Mouse (Mus musculus) MEL (cell line): Measurements from ENCODE around the gene Adam30. TPM values are rescaled to one million over a fixed set of nuclear protein-coding genes. Genes with fewer than 3 reads are reported as not detected.

ENCODE experiments used
- DNase-seq: peaks from one replicate; pipeline ENCODE4 v3.0.0; 2011; ENCODE audit warnings: low read depth, low spot score
- H3K27ac ChIP-seq: 2 replicates; pipeline ENCODE4 v1.5.1; 2012; ENCODE audit warnings: low read depth, mild to moderate bottlenecking, control low read depth, low read length, moderate library complexity; ENCODE audit not compliant: control insufficient read depth
- H3K27me3 ChIP-seq, 2 experiments: fragments of 150-350 bp in 1 of 2; sonication (generic) in 1 of 2; 2 replicates each; pipeline ENCODE4 v1.6.1; 2012; ENCODE audit warnings: low read length in 2 of 2, mild to moderate bottlenecking in 2 of 2, improper control_type of control experiment in 1 of 2, moderate library complexity in 1 of 2; ENCODE audit not compliant: insufficient read depth in 2 of 2, control insufficient read depth in 1 of 2
- H3K36me3 ChIP-seq, 2 experiments: 2 replicates each; pipeline ENCODE4 v1.6.1; 2012 to 2014; ENCODE audit warnings: low read length in 2 of 2, improper control_type of control experiment in 1 of 2, inconsistent platforms in 1 of 2, mild to moderate bottlenecking in 1 of 2; ENCODE audit not compliant: insufficient read depth in 2 of 2, control insufficient read depth in 1 of 2
- H3K4me1 ChIP-seq, 2 experiments: fragments of 150-350 bp in 1 of 2; sonication (generic) in 1 of 2; 2 replicates each; pipeline ENCODE4 v1.6.1; 2012; ENCODE audit warnings: low read length in 2 of 2, improper control_type of control experiment in 1 of 2, mild to moderate bottlenecking in 1 of 2; ENCODE audit not compliant: insufficient read depth in 2 of 2, control insufficient read depth in 1 of 2
- H3K4me3 ChIP-seq, 2 experiments: fragments of 150-350 bp in 1 of 2; sonication (generic) in 1 of 2; 2 replicates each; pipeline ENCODE4 v1.5.1; 2012; ENCODE audit warnings: low read depth in 2 of 2, low read length in 2 of 2, mild to moderate bottlenecking in 2 of 2, moderate library complexity in 2 of 2, control low read depth in 1 of 2, improper control_type of control experiment in 1 of 2; ENCODE audit not compliant: control insufficient read depth in 1 of 2, insufficient read depth in 1 of 2
- H3K79me2 ChIP-seq: 2 replicates; pipeline ENCODE4 v1.6.1; 2012; ENCODE audit warnings: mild to moderate bottlenecking, low read length, moderate library complexity; ENCODE audit not compliant: control insufficient read depth, poor library complexity, insufficient read depth
- H3K9ac ChIP-seq: 2 replicates; pipeline ENCODE4 v1.6.1; 2012; ENCODE audit warnings: low read depth, mild to moderate bottlenecking, control low read depth, low read length, moderate library complexity; ENCODE audit not compliant: control insufficient read depth, poor library complexity, severe bottlenecking
- H3K9me3 ChIP-seq: fragments of 150-350 bp; sonication (generic); replicated peaks from 2 replicates; pipeline ENCODE4 v1.6.1; 2012; ENCODE audit warnings: mild to moderate bottlenecking, low read length, improper control_type of control experiment, moderate library complexity; ENCODE audit not compliant: insufficient read depth
- BHLHE40 ChIP-seq: IDR thresholded peaks from 2 replicates; pipeline ENCODE4 v1.6.1; 2012; ENCODE audit warnings: low read depth, mild to moderate bottlenecking, inconsistent platforms, low read length, improper control_type of control experiment, borderline replicate concordance
- CHD1 ChIP-seq: IDR thresholded peaks from 2 replicates; pipeline ENCODE4 v1.6.1; 2012; ENCODE audit warnings: low read depth, mild to moderate bottlenecking, inconsistent platforms, low read length, improper control_type of control experiment
- CHD2 ChIP-seq: IDR thresholded peaks from 2 replicates; pipeline ENCODE4 v1.6.1; 2011; ENCODE audit warnings: low read length, improper control_type of control experiment
- ELF1 ChIP-seq: IDR thresholded peaks from 2 replicates; pipeline ENCODE4 v1.6.1; 2014; ENCODE audit warnings: low read depth, mild to moderate bottlenecking, inconsistent platforms, low read length, improper control_type of control experiment, moderate library complexity
- EP300 ChIP-seq, 2 experiments: IDR thresholded peaks; 2 replicates each; pipeline ENCODE4 v1.6.1; 2011; ENCODE audit warnings: improper control_type of control experiment in 2 of 2, low read length in 2 of 2, low read depth in 1 of 2, mild to moderate bottlenecking in 1 of 2
- ETS1 ChIP-seq: IDR thresholded peaks from 2 replicates; pipeline ENCODE4 v1.6.1; 2012; ENCODE audit warnings: low read depth, mild to moderate bottlenecking, inconsistent platforms, low read length, improper control_type of control experiment, moderate library complexity
- GATA1 ChIP-seq: IDR thresholded peaks from 2 replicates; pipeline ENCODE4 v1.6.1; 2011; ENCODE audit warnings: low read depth, low read length, improper control_type of control experiment
- HCFC1 ChIP-seq: IDR thresholded peaks from 2 replicates; pipeline ENCODE4 v1.6.1; 2012; ENCODE audit warnings: low read depth, mild to moderate bottlenecking, inconsistent platforms, low read length, improper control_type of control experiment, moderate library complexity
- KAT2A ChIP-seq: conservative IDR thresholded peaks from 2 replicates; pipeline ENCODE4 v1.6.1; 2012; ENCODE audit warnings: low read depth, low read length, improper control_type of control experiment, inconsistent platforms
- MAX ChIP-seq: IDR thresholded peaks from 2 replicates; pipeline ENCODE4 v1.6.1; 2011; ENCODE audit warnings: low read length, improper control_type of control experiment
- MXI1 ChIP-seq: IDR thresholded peaks from 2 replicates; pipeline ENCODE4 v1.6.1; 2011; ENCODE audit warnings: mild to moderate bottlenecking, low read depth, low read length, improper control_type of control experiment
- NELFE ChIP-seq: IDR thresholded peaks from 2 replicates; pipeline ENCODE4 v1.6.1; 2011; ENCODE audit warnings: low read depth, low read length, improper control_type of control experiment
- POLR2A ChIP-seq, 2 experiments: IDR thresholded peaks; 2 replicates each; pipeline ENCODE4 v1.6.1; 2011 to 2012; ENCODE audit warnings: low read length in 2 of 2, mild to moderate bottlenecking in 2 of 2, control low read depth in 1 of 2, improper control_type of control experiment in 1 of 2, low read depth in 1 of 2, moderate library complexity in 1 of 2; ENCODE audit not compliant: control insufficient read depth in 1 of 2, insufficient read depth in 1 of 2, poor library complexity in 1 of 2
- POLR2AphosphoS2 ChIP-seq: IDR thresholded peaks from 2 replicates; pipeline ENCODE4 v1.6.1; 2011; ENCODE audit warnings: low read length, improper control_type of control experiment
- SIN3A ChIP-seq: IDR thresholded peaks from 2 replicates; pipeline ENCODE4 v1.6.1; 2012; ENCODE audit warnings: low read length, improper control_type of control experiment, inconsistent platforms
- SMC3 ChIP-seq: IDR thresholded peaks from 2 replicates; pipeline ENCODE4 v1.6.1; 2011; ENCODE audit warnings: low read depth, low read length, improper control_type of control experiment
- TBP ChIP-seq: IDR thresholded peaks from 2 replicates; pipeline ENCODE4 v1.8.0; 2011; ENCODE audit warnings: low read depth, low read length, improper control_type of control experiment
- TCF12 ChIP-seq: IDR thresholded peaks from 2 replicates; pipeline ENCODE4 v1.6.1; 2014; ENCODE audit warnings: low read depth, mild to moderate bottlenecking, inconsistent platforms, low read length, improper control_type of control experiment, moderate library complexity
- UBTF ChIP-seq: IDR thresholded peaks from 2 replicates; pipeline ENCODE4 v1.6.1; 2012; ENCODE audit warnings: low read depth, mild to moderate bottlenecking, inconsistent platforms, low read length, improper control_type of control experiment, moderate library complexity, borderline replicate concordance; ENCODE audit not compliant: insufficient read depth
- ZKSCAN1 ChIP-seq: IDR thresholded peaks from 2 replicates; pipeline ENCODE4 v1.6.1; 2012; ENCODE audit warnings: low read depth, mild to moderate bottlenecking, inconsistent platforms, low read length, improper control_type of control experiment, moderate library complexity
- ZNF384 ChIP-seq: IDR thresholded peaks from 2 replicates; pipeline ENCODE4 v1.6.1; 2012; ENCODE audit warnings: low read depth, mild to moderate bottlenecking, inconsistent platforms, low read length, improper control_type of control experiment
- polyA plus RNA-seq, 2 experiments: library from polyadenylated mRNA; stranded (reverse) in 1 of 2; unstranded in 1 of 2; fragments of >175 nt in 1 of 2; fragments of >200 nt in 1 of 2; gene quantifications; 2 replicates each; pipeline versions ENCODE4 v1.2.1 to v1.2.4; 2012; ENCODE audit warnings: low replicate concordance in 2 of 2, low read depth in 1 of 2; ENCODE audit not compliant: insufficient read length in 2 of 2, insufficient read depth in 1 of 2, missing spikeins in 1 of 2
- total RNA-seq: library from RNA; depleted of rRNA; stranded (reverse); fragments of 300-350 nt; gene quantifications from 2 replicates; pipeline ENCODE4 v1.2.3, GENCODE M21; 2012

The Adam30 gene
- total and polyA plus RNA-seq, 3 experiments, result not detected

DNA sequence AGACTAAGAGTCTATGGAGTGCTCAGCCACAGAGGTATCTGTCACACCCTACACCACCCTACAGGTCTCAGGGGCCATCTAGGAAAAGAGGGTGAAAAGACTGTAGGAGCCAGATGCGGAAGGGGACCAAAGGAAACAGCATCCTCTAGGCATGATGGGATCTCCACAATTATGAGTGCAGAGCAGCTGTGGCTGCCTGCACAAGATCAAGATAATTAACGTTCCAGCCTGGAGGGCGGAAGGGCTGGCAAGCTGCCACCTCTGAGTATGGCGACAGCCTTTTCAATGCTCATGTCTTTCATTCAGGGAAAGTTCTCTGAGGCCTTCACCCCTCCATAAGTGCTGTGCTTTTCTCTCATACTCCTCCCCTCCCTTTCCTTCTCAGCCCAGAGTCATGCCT lies 1.1 kb upstream of the Adam30 start:
- Histone ChIP-seq H3K27me3 (no peaks in the 10 kb centered on the region), H3K9me3 (no peaks in the 10 kb centered on the region), H3K79me2 (no peaks in the 10 kb centered on the region), H3K4me3 (no peak overlapping the region)
- TF ChIP-seq ELF1 (peak; percentile 65; the same call in 1 of the 2 replicates), NELFE (peak; percentile 24; the same call in 1 of the 2 replicates), UBTF (no peak), GATA1 (peak; percentile 61), SIN3A (0 out of 2 replicates have a peak, but pooled peaks have one; percentile 39), ZKSCAN1 (no peak), EP300 (IDR thresholded peaks at IDR 0.05; ENCODE audit: low read depth in 1 of 2, low read length in 2 of 2) (peak; percentile 55 to 65; a peak in 3 of 4 replicates), POLR2A (IDR thresholded peaks at IDR 0.05; ENCODE audit: control insufficient read depth in 1 of 2, insufficient read depth in 1 of 2, low read depth in 1 of 2, low read length in 2 of 2, poor library complexity in 1 of 2) (no peak), HCFC1 (0 out of 2 replicates have a peak, but pooled peaks have one; percentile 10), TCF12 (peak; percentile 34; the same call in 1 of the 2 replicates), ETS1 (peak; percentile 87), MAX (0 out of 2 replicates have a peak, but pooled peaks have one; percentile 13)
- TF ChIP-seq, all 39 proteins: peak for 9
- H3K9ac ChIP-seq, result peak overlapping the region; percentile 4; the same call in 1 of the 2 replicates
- peaks cover 0 to 27% of the 10 kb centered on the region in 2 experiments; a peak in 2 of 4 replicates for H3K36me3 ChIP-seq
- peak; percentile 77 for DNase-seq
- peak overlapping the region; percentile 10; the same call in 1 of the 2 replicates for H3K27ac ChIP-seq
- H3K4me1 ChIP-seq, result peaks cover 16 to 26% of the 10 kb centered on the region in 2 experiments

- no peak for DNase-seq
- Histone ChIP-seq H3K9ac (no peak overlapping the region), H3K4me1 (no peaks in the 10 kb centered on the region), H3K27me3 (no peaks in the 10 kb centered on the region; a peak in 1 of 4 replicates), H3K9me3 (no peaks in the 10 kb centered on the region), H3K79me2 (no peaks in the 10 kb centered on the region), H3K27ac (no peak overlapping the region), H3K4me3 (no peak overlapping the region), H3K36me3 (no peaks in the 10 kb centered on the region)
- TF ChIP-seq CHD1 (no peak), SMC3 (no peak), CHD2 (no peak), ETS1 (no peak), POLR2AphosphoS2 (no peak), BHLHE40 (no peak), TBP (no peak), MAX (no peak), MXI1 (no peak), KAT2A (no peak), ZNF384 (no peak)
Measured at GRCm38 (mm10) chr3:98178340-98178739, 17.9 kb downstream of the Adam30 start.
